Mouse (Mus musculus) E14TG2a.4 (cell line): ENCODE results near the gene Ltbp2.

Experiments used
- CTCF ChIP-seq: conservative IDR thresholded peaks from 2 replicates; pipeline ENCODE4 v1.5.1; 2014; ENCODE audit warnings: low read length
- NANOG ChIP-seq: IDR thresholded peaks from 2 replicates; pipeline ENCODE4 v1.6.1; 2014; ENCODE audit warnings: borderline replicate concordance, low read length, mixed read lengths

- TF ChIP-seq CTCF, result no peak
- no peak for TF ChIP-seq NANOG
Observed at GRCm38 (mm10) chr12:84819236-84820168, 56.8 kb downstream of the Ltbp2 start.
